Mouse (Mus musculus) heart, adult 2 months (tissue): ENCODE results near the gene Tfr2.

Source experiments
- CTCF ChIP-seq: fragments of 200-600 bp; IDR thresholded peaks from 2 replicates; pipeline ENCODE4 v1.8.1; 2022; ENCODE audit warnings: antibody characterized with exemption, mild to moderate bottlenecking, moderate library complexity
- POLR2A ChIP-seq: fragments of 200-500 bp; IDR thresholded peaks from 2 replicates; pipeline ENCODE4 v1.6.1; 2011; ENCODE audit warnings: mild to moderate bottlenecking, low read depth, low read length, control low read depth; ENCODE audit not compliant: insufficient read depth

- TF ChIP-seq CTCF (no peak), POLR2A (no peak)
Measured at GRCm38 (mm10) chr5:137535318-137535717, 34.3 kb upstream of the Tfr2 start.
